Mouse (Mus musculus) myocyte (in vitro differentiated cells): ENCODE data around the gene Acad12. TPM values are rescaled to one million over a fixed set of nuclear protein-coding genes. Genes with fewer than 3 reads are reported as not detected.
"Not testable (repeated sequence)": the region's sequence is repeated elsewhere in the genome, so short reads cannot be mapped to it uniquely, and the experiment has no call there.

Experiments used
- H3K27me3 ChIP-seq: one replicate; pipeline ENCODE4 v1.6.1; 2011; ENCODE audit not compliant: control insufficient read depth, insufficient read depth, insufficient read length
- H3K36me3 ChIP-seq: one replicate; pipeline ENCODE4 v1.6.1; 2011; ENCODE audit not compliant: control insufficient read depth, insufficient read depth
- H3K4me2 ChIP-seq: one replicate; pipeline ENCODE4 v1.6.1; 2011; ENCODE audit warnings: low read depth, control low read depth
- H3K4me3 ChIP-seq: one replicate; pipeline ENCODE4 v1.5.1; 2011; ENCODE audit warnings: mild to moderate bottlenecking, control low read depth, moderate library complexity
- H3K79me2 ChIP-seq: one replicate; pipeline ENCODE4 v1.6.1; 2011; ENCODE audit not compliant: control insufficient read depth, insufficient read depth
- H3ac ChIP-seq: one replicate; pipeline ENCODE4 v1.6.1; 2011; ENCODE audit not compliant: control insufficient read depth, insufficient read length
- CEBPB ChIP-seq: IDR thresholded peaks from 2 replicates; pipeline ENCODE4 v1.6.1; 2011; ENCODE audit warnings: mild to moderate bottlenecking, moderate library complexity; ENCODE audit not compliant: poor library complexity, insufficient read depth, severe bottlenecking
- E2F4 ChIP-seq: IDR thresholded peaks from one replicate; pipeline ENCODE4 v1.6.1; 2011; ENCODE audit warnings: mild to moderate bottlenecking, control low read depth, moderate library complexity; ENCODE audit not compliant: insufficient read depth
- MAX ChIP-seq: IDR thresholded peaks from one replicate; pipeline ENCODE4 v1.6.1; 2011; ENCODE audit warnings: low read depth, mild to moderate bottlenecking, control low read depth
- MYOD1 ChIP-seq, 3 experiments: IDR thresholded peaks; one replicate each; pipeline ENCODE4 v1.6.1; 2011; ENCODE audit warnings: control low read depth in 2 of 3, low read depth in 2 of 3, mild to moderate bottlenecking in 2 of 3, moderate library complexity in 1 of 3; ENCODE audit not compliant: insufficient read length in 2 of 3, control insufficient read depth in 1 of 3
- MYOG ChIP-seq, 3 experiments: IDR thresholded peaks; one replicate each; pipeline ENCODE4 v1.6.1; 2011; ENCODE audit warnings: control low read depth in 2 of 3, low read depth in 2 of 3, mild to moderate bottlenecking in 2 of 3; ENCODE audit not compliant: insufficient read length in 2 of 3, control insufficient read depth in 1 of 3, insufficient read depth in 1 of 3
- POLR2A ChIP-seq: IDR thresholded peaks from one replicate; pipeline ENCODE4 v1.6.1; 2011; ENCODE audit warnings: low read depth, mild to moderate bottlenecking, control low read depth, moderate library complexity; ENCODE audit not compliant: insufficient read length
- POLR2AphosphoS2 ChIP-seq: IDR thresholded peaks from one replicate; pipeline ENCODE4 v1.6.1; 2011; ENCODE audit warnings: low read depth, control low read depth; ENCODE audit not compliant: insufficient read length
- REST ChIP-seq: IDR thresholded peaks from one replicate; pipeline ENCODE4 v1.6.1; 2011; ENCODE audit warnings: mild to moderate bottlenecking, control low read depth, moderate library complexity; ENCODE audit not compliant: insufficient read depth, insufficient read length
- SRF ChIP-seq: IDR thresholded peaks from one replicate; pipeline ENCODE4 v1.6.1; 2011; ENCODE audit warnings: low read depth; ENCODE audit not compliant: control insufficient read depth, insufficient read length
- TCF12 ChIP-seq: IDR thresholded peaks from one replicate; pipeline ENCODE4 v1.6.1; 2011; ENCODE audit warnings: mild to moderate bottlenecking, control low read depth; ENCODE audit not compliant: poor library complexity, insufficient read depth, severe bottlenecking
- TCF3 ChIP-seq: IDR thresholded peaks from one replicate; pipeline ENCODE4 v1.6.1; 2011; ENCODE audit warnings: low read depth, control low read depth; ENCODE audit not compliant: insufficient read length
- USF1 ChIP-seq: IDR thresholded peaks from one replicate; pipeline ENCODE4 v1.6.1; 2011; ENCODE audit warnings: low read depth, mild to moderate bottlenecking, control low read depth, moderate library complexity
- polyA plus RNA-seq: library from polyadenylated mRNA; unstranded; fragments of >200 nt; fragmentation: generic; extraction: Trizol; gene quantifications from one replicate; pipeline ENCODE4 v1.2.1, GENCODE M21; 2012; ENCODE audit warnings: missing spikeins

Gene Acad12
- polyA plus RNA-seq, 1 experiment, result 2.1 TPM

DNA sequence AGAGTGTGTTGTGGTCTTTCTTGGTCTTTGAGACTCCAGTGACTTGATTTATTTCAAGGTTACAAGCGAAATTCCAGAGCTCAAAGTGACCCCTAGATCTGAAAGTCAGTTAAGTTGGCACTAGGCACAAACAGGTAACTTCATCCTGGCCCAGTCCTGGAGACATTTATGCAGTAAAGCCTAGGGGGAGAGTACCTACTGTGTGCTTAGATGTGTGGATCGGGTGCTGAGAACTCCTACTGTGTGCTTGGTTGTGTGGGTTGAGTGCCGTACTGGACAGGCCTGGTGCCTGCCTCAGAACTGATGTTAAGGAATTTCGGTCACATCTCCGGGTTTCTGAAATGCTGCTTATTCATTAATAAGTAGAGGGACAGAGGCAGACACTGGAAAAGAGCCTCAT is 42.8 kb upstream of the Acad12 start:
- TF ChIP-seq POLR2AphosphoS2, result no peak
- TF ChIP-seq TCF12, result no peak
- TF ChIP-seq MAX, result no peak
- no peak for TF ChIP-seq TCF3
- no peak for TF ChIP-seq E2F4
- no peak for TF ChIP-seq REST
- TF ChIP-seq CEBPB, result no peak
- TF ChIP-seq MYOG (IDR thresholded peaks at IDR 0.05; ENCODE audit: control insufficient read depth in 1 of 3, insufficient read depth in 1 of 3, insufficient read length in 2 of 3, low read depth in 2 of 3), result no peak
- no peak for TF ChIP-seq USF1
- no peak for TF ChIP-seq SRF
- TF ChIP-seq MYOD1 (IDR thresholded peaks at IDR 0.05; ENCODE audit: control insufficient read depth in 1 of 3, insufficient read length in 2 of 3, low read depth in 2 of 3), result no peak
- no peak for TF ChIP-seq POLR2A
- Histone ChIP-seq H3K36me3 (peaks cover 16% of the 10 kb centered on the region), H3ac (peak overlapping the region; percentile 95), H3K4me3 (peak overlapping the region; percentile 74), H3K4me2 (peak overlapping the region; percentile 85), H3K27me3 (no peaks in the 10 kb centered on the region), H3K79me2 (peaks cover 24% of the 10 kb centered on the region)

- H3K27me3 ChIP-seq, result no peaks in the 10 kb centered on the region
- H3K4me2 ChIP-seq, result peak overlapping the region; percentile 85
- H3ac ChIP-seq, result peak overlapping the region; percentile 95
- peaks cover 24% of the 10 kb centered on the region for H3K79me2 ChIP-seq
- peak overlapping the region; percentile 74 for H3K4me3 ChIP-seq
- no peak for TF ChIP-seq POLR2A
- TF ChIP-seq TCF3, result no peak
- no peak for TF ChIP-seq SRF
- no peak for TF ChIP-seq REST
- no peak for TF ChIP-seq MYOD1 (IDR thresholded peaks at IDR 0.05; ENCODE audit: control insufficient read depth in 1 of 3, insufficient read length in 2 of 3, low read depth in 2 of 3)
- no peak for TF ChIP-seq MYOG (IDR thresholded peaks at IDR 0.05; ENCODE audit: control insufficient read depth in 1 of 3, insufficient read depth in 1 of 3, insufficient read length in 2 of 3, low read depth in 2 of 3)
- no peak for TF ChIP-seq USF1
- no peak for TF ChIP-seq CEBPB
- peaks cover 16% of the 10 kb centered on the region for H3K36me3 ChIP-seq
Observed at GRCm38 (mm10) chr5:121660897-121661254, 42.1 kb upstream of the Acad12 start.

GRCm38 (mm10) chr5:121660059-121660896 is 41.5 kb upstream of the Acad12 start, which contains the start of the genes Acad10 and Brap:
Gene Acad10 (minus strand): TSS chr5:121660514.
Gene Brap (plus strand): TSS chr5:121660563.
- Histone ChIP-seq H3K79me2 (peaks cover 24% of the 10 kb centered on the region), H3K4me2 (peak within 1 kb of the TSS; percentile 85), H3ac (peak within 1 kb of the TSS; percentile 95), H3K4me3 (peak within 1 kb of the TSS; percentile 74), H3K27me3 (no peaks in the 10 kb centered on the region), H3K36me3 (peaks cover 16% of the 10 kb centered on the region)
- TF ChIP-seq MYOD1 (IDR thresholded peaks at IDR 0.05; ENCODE audit: control insufficient read depth in 1 of 3, insufficient read length in 2 of 3, low read depth in 2 of 3), result peak in 2 of 3 experiments; percentile 40 to 59
- peak in 2 of 3 experiments; percentile 7 to 71 for TF ChIP-seq MYOG (IDR thresholded peaks at IDR 0.05; ENCODE audit: control insufficient read depth in 1 of 3, insufficient read depth in 1 of 3, insufficient read length in 2 of 3, low read depth in 2 of 3)
- 0 out of 2 replicates have a peak, but pooled peaks have one; percentile 45 for TF ChIP-seq CEBPB
- peak; percentile 93 for TF ChIP-seq POLR2AphosphoS2
- TF ChIP-seq POLR2A, result peak; percentile 99
- no peak for TF ChIP-seq MAX

GRCm38 (mm10) chr5:121657656-121658055 is 38.9 kb upstream of the Acad12 start:
- not testable (repeated sequence) for H3K4me3 ChIP-seq, H3K36me3 ChIP-seq, H3K27me3 ChIP-seq, H3ac ChIP-seq, H3K4me2 ChIP-seq
- peaks cover 18% of the 10 kb centered on the region for H3K79me2 ChIP-seq

GRCm38 (mm10) chr5:121656866-121657265 is 38.1 kb upstream of the Acad12 start:
- H3K36me3 ChIP-seq, H3K27me3 ChIP-seq, H3K4me2 ChIP-seq, H3ac ChIP-seq, H3K4me3 ChIP-seq: not testable (repeated sequence)
- peaks cover 12% of the 10 kb centered on the region for H3K79me2 ChIP-seq
